Mouse (Mus musculus) C2C12 (cell line): ENCODE data around the gene Mogat2. TPM values are rescaled to one million over a fixed set of nuclear protein-coding genes. Genes with fewer than 3 reads are reported as not detected.

Experiments used
- H3K27me3 ChIP-seq: one replicate; pipeline ENCODE4 v1.6.1; 2011; ENCODE audit not compliant: control insufficient read depth, insufficient read depth, insufficient read length
- H3K36me3 ChIP-seq: one replicate; pipeline ENCODE4 v1.6.1; 2011; ENCODE audit not compliant: control insufficient read depth, insufficient read depth
- H3K4me3 ChIP-seq: one replicate; pipeline ENCODE4 v1.5.1; 2011; ENCODE audit warnings: mild to moderate bottlenecking, control low read depth; ENCODE audit not compliant: poor library complexity, insufficient read depth, severe bottlenecking
- H3K79me2 ChIP-seq: one replicate; pipeline ENCODE4 v1.6.1; 2011; ENCODE audit not compliant: control insufficient read depth, insufficient read depth
- H3K79me3 ChIP-seq: one replicate; pipeline ENCODE4 v1.6.1; 2011; ENCODE audit warnings: low read depth, control low read depth
- H3ac ChIP-seq: one replicate; pipeline ENCODE3; 2011; ENCODE audit warnings: low read depth; ENCODE audit not compliant: control insufficient read depth, insufficient read length
- CEBPB ChIP-seq: IDR thresholded peaks from one replicate; pipeline ENCODE4 v1.6.1; 2011; ENCODE audit warnings: low read depth, mild to moderate bottlenecking, control low read depth, moderate library complexity
- CTCF ChIP-seq: IDR thresholded peaks from one replicate; pipeline ENCODE4 v1.5.1; 2011; ENCODE audit not compliant: control insufficient read depth, insufficient read depth, insufficient read length
- FOSL1 ChIP-seq: IDR thresholded peaks from one replicate; pipeline ENCODE4 v1.8.0; 2011; ENCODE audit warnings: mild to moderate bottlenecking, low read length; ENCODE audit not compliant: poor library complexity, insufficient read depth, severe bottlenecking
- MAX ChIP-seq: IDR thresholded peaks from one replicate; pipeline ENCODE4 v1.6.1; 2011; ENCODE audit warnings: mild to moderate bottlenecking, control low read depth
- MYOD1 ChIP-seq: IDR thresholded peaks from one replicate; pipeline ENCODE4 v1.6.1; 2011; ENCODE audit warnings: low read depth; ENCODE audit not compliant: control insufficient read depth, insufficient read length
- MYOG ChIP-seq: IDR thresholded peaks from one replicate; pipeline ENCODE4 v1.6.1; 2011; ENCODE audit not compliant: control insufficient read depth, insufficient read length; ENCODE audit errors: extremely low read depth
- USF1 ChIP-seq: IDR thresholded peaks from one replicate; pipeline ENCODE4 v1.6.1; 2011; ENCODE audit warnings: low read depth, mild to moderate bottlenecking, control low read depth, moderate library complexity
- polyA plus RNA-seq: library from polyadenylated mRNA; unstranded; fragments of >200 nt; fragmentation: generic; extraction: Trizol; gene quantifications from one replicate; pipeline ENCODE4 v1.2.1, GENCODE M21; 2012; ENCODE audit warnings: missing spikeins

Gene Mogat2
- polyA plus RNA-seq, 1 experiment = 0.77 TPM

- Histone ChIP-seq H3K79me3 (no peaks in the 10 kb centered on the region), H3ac (no peak overlapping the region), H3K36me3 (no peaks in the 10 kb centered on the region), H3K27me3 (no peaks in the 10 kb centered on the region), H3K4me3 (no peak overlapping the region), H3K79me2 (no peaks in the 10 kb centered on the region)
- TF ChIP-seq CTCF = no peak
- TF ChIP-seq FOSL1 = no peak
- TF ChIP-seq CEBPB = no peak
- no peak for TF ChIP-seq MYOG
- TF ChIP-seq MYOD1 = no peak
- TF ChIP-seq USF1 = no peak
- no peak for TF ChIP-seq MAX
Measured at GRCm38 (mm10) chr7:99234916-99235315, 3.5 kb downstream of the Mogat2 start.

DNA sequence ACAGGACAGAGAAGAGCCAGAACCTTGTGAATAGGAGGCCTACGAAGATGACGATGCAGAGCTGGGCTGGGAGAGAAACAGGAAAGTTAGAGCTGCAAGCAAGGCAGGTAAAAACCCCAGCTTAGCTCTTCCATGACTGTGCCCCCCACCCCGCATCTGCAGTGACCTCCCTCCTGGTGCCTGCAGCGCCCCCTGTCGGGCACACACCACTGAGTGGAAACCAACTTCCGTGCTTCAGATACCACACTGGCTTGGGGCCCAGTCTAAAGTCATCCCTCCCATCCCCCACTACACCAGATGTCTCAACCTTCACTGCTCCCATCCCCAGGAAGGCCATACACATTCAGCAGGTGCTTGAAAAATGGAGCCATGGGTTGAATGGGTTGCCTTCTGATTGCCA lies 5.8 kb downstream of the Mogat2 start:
- Histone ChIP-seq H3K79me3 (no peaks in the 10 kb centered on the region), H3K79me2 (no peaks in the 10 kb centered on the region), H3K4me3 (no peak overlapping the region), H3K36me3 (no peaks in the 10 kb centered on the region), H3ac (no peak overlapping the region), H3K27me3 (no peaks in the 10 kb centered on the region)
- TF ChIP-seq MYOD1 (no peak), USF1 (no peak), CEBPB (no peak), FOSL1 (no peak), MYOG (no peak), MAX (no peak), CTCF (no peak)

GRCm38 (mm10) chr7:99230061-99230747 lies 8.2 kb downstream of the Mogat2 start:
- Histone ChIP-seq H3K36me3 (no peaks in the 10 kb centered on the region), H3K27me3 (no peaks in the 10 kb centered on the region), H3K79me3 (no peaks in the 10 kb centered on the region), H3ac (no peak overlapping the region), H3K79me2 (no peaks in the 10 kb centered on the region), H3K4me3 (no peak overlapping the region)
- TF ChIP-seq MYOD1 (no peak), FOSL1 (no peak), MYOG (no peak), CEBPB (no peak), CTCF (no peak), MAX (no peak), USF1 (no peak)

- TF ChIP-seq FOSL1 (no peak), MYOG (no peak), CTCF (peak; percentile 37), CEBPB (no peak), MAX (no peak)
- H3K79me2 ChIP-seq = no peaks in the 10 kb centered on the region
- H3K27me3 ChIP-seq = no peaks in the 10 kb centered on the region
- H3K79me3 ChIP-seq = no peaks in the 10 kb centered on the region
- no peak overlapping the region for H3K4me3 ChIP-seq
- H3ac ChIP-seq = no peak overlapping the region
- H3K36me3 ChIP-seq = no peaks in the 10 kb centered on the region
Measured at GRCm38 (mm10) chr7:99229411-99229810, 9.0 kb downstream of the Mogat2 start.

- Histone ChIP-seq H3ac (no peak overlapping the region), H3K27me3 (no peaks in the 10 kb centered on the region), H3K79me3 (no peaks in the 10 kb centered on the region), H3K4me3 (no peak overlapping the region), H3K79me2 (no peaks in the 10 kb centered on the region), H3K36me3 (no peaks in the 10 kb centered on the region)
- TF ChIP-seq FOSL1 (no peak), CTCF (no peak), USF1 (no peak), MAX (no peak), MYOD1 (no peak), MYOG (no peak), CEBPB (no peak)
Measured at GRCm38 (mm10) chr7:99228825-99229224, 9.6 kb downstream of the Mogat2 start.

DNA sequence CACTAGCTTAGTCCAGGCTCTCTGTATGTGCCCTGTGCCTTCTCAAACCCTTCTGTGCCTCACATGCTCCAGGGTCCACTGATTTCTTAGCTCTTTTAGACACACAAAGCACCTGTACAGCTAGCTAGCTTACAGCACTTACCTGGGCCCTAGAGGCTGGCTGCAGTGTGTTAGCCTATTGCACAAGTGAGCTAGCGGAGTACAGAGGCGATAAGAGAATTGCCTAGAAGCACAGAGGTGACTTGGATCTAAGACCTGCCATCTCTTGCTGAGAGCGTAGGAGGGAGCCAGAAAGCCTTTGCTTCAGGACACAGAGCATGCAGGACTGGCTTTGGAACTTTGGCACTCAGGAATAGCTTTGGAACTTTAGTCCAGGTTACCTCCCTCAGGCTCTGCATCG lies 11.2 kb downstream of the Mogat2 start:
- H3ac ChIP-seq = no peak overlapping the region
- no peaks in the 10 kb centered on the region for H3K79me3 ChIP-seq
- H3K4me3 ChIP-seq = no peak overlapping the region
- no peaks in the 10 kb centered on the region for H3K79me2 ChIP-seq
- no peaks in the 10 kb centered on the region for H3K27me3 ChIP-seq
- TF ChIP-seq FOSL1 (no peak), MYOD1 (no peak), USF1 (no peak), CTCF (no peak), CEBPB (no peak), MAX (no peak), MYOG (no peak)
- H3K36me3 ChIP-seq = no peaks in the 10 kb centered on the region
